Mouse (Mus musculus): ENCODE measurements at regions not wholly inside any gene's neighbourhood (a gene's known extent, or its start where the extent isn't known, plus 50 kb on each side); places are given as distances from the start of the nearest gene placed in this dataset.

DNA sequence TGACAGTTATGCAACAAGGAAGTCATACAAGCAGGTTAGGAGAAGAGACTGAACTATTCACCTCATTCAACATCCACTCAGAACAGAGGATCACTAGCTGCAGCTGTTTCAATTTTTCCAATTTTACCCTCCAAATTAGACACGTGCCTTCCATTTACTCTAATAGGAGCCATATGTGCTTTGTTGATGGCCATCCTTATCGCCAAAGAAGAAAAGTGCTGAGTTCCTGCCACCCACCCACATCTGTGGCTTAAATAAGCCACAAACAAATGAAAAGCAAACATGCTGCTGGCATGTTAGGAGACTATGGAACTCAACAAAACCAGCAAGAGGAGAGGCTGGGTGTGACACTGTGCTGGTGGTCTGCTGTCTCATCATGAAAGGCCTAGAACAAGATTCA lies 1786.1 kb downstream of the 9330182O14Rik start:
- no peaks in the 10 kb centered on the region for H3K9me3 ChIP-seq (replicated peaks)
- H3K27ac ChIP-seq: no peak overlapping the region
- no peaks in the 10 kb centered on the region for H3K36me3 ChIP-seq
- 70% methylated on average over 2 of the region's 2 CpGs for WGBS
- H3K27me3 ChIP-seq: no peaks in the 10 kb centered on the region
- no peak overlapping the region for H3K4me2 ChIP-seq (replicated peaks)
- no peak overlapping the region for H3K9ac ChIP-seq
- no peak overlapping the region for H3K4me3 ChIP-seq
- ATAC-seq (ENCODE audit: low FRiP score): no peak
- no peaks in the 10 kb centered on the region for H3K4me1 ChIP-seq

- no peak overlapping the region for H3K9ac ChIP-seq
- peaks cover 8% of the 10 kb centered on the region; the same call in 1 of the 2 replicates for H3K9me3 ChIP-seq (replicated peaks)
- H3K4me3 ChIP-seq: no peak overlapping the region
- 28% methylated on average over 2 of the region's 2 CpGs for WGBS
- H3K36me3 ChIP-seq: no peaks in the 10 kb centered on the region
- peak; percentile 35; the same call in 1 of the 2 replicates for ATAC-seq (ENCODE audit: low FRiP score)
- H3K4me1 ChIP-seq: no peaks in the 10 kb centered on the region
- no peaks in the 10 kb centered on the region for H3K27me3 ChIP-seq
- no peak overlapping the region for H3K27ac ChIP-seq
- H3K4me2 ChIP-seq (replicated peaks): no peak overlapping the region
These were observed 1802.5 kb downstream of the 9330182O14Rik start for GRCm38 (mm10) chr15:41936697-41937096.

DNA sequence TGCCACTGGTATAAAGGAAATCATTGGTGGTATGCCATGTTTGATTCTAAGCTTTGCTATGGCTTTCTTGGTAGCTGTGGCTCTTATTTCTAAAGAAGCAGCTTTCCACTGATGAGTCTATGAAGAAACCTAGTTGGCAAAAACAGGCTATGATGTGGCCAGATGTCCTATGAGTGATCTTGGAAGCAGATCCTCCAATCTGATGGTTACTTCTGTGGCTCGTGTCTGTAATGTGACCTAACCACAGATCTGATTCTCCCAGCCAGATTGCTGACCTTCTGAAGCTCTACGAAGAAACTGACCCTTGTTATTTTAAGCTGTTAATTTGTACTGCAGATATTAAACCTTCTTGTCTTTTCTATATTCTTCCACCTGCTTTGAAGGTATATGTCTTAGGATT lies 1811.1 kb downstream of the 9330182O14Rik start:
- Histone ChIP-seq H3K4me1 (no peaks in the 10 kb centered on the region), H3K4me2 (replicated peaks) (no peak overlapping the region), H3K27me3 (no peaks in the 10 kb centered on the region), H3K4me3 (no peak overlapping the region), H3K36me3 (no peaks in the 10 kb centered on the region), H3K9me3 (replicated peaks) (no peaks in the 10 kb centered on the region), H3K9ac (no peak overlapping the region), H3K27ac (no peak overlapping the region)
- no peak for ATAC-seq (ENCODE audit: low FRiP score)
- 81% methylated on average over 2 of the region's 2 CpGs for WGBS

- no peak for ATAC-seq (ENCODE audit: low FRiP score)
- Histone ChIP-seq H3K27me3 (no peaks in the 10 kb centered on the region), H3K9ac (no peak overlapping the region), H3K36me3 (no peaks in the 10 kb centered on the region), H3K9me3 (replicated peaks) (no peaks in the 10 kb centered on the region), H3K27ac (no peak overlapping the region), H3K4me3 (no peak overlapping the region), H3K4me2 (replicated peaks) (no peak overlapping the region), H3K4me1 (no peaks in the 10 kb centered on the region)
These were observed 1813.7 kb downstream of the 9330182O14Rik start for GRCm38 (mm10) chr15:41947888-41948287.

DNA sequence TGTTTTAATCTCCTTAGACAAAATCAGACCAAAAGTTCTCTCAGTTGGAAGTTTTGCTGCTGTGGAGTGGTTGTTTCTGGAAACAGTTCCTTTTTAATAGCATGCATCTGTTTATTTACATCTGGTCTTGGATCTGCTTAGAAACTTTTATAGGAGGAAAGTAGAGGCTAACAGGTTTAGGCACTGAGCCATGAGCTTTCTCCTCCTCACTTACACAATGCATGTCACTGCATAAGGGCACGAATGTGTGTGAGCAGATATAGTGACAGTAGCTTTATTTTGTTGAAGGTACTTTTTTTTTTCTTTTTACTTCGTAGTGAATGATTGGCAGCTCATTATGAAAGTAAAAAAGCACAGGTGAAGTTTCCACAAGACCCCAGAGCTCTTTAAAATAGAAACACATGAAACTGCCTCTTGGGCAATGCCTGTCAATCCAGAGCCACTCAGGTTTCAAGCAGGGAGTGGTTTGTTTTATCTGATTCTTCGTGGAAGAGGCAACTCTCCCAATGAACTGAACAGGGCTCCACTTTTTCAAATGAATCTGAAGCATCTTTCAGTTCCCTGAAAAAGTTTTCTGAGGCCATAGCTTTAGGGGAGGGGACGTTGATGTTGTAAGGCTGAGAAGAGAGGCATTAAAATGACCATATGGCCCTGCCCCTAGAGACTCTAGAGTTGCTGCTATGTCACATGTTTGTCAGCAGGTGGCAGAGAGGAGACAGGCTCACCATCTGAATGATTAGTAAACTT lies 1814.4 kb downstream of the 9330182O14Rik start:
- Histone ChIP-seq H3K4me1 (no peaks in the 10 kb centered on the region), H3K4me3 (no peak overlapping the region), H3K9ac (no peak overlapping the region), H3K27me3 (no peaks in the 10 kb centered on the region), H3K36me3 (no peaks in the 10 kb centered on the region), H3K4me2 (replicated peaks) (no peak overlapping the region), H3K9me3 (replicated peaks) (no peaks in the 10 kb centered on the region), H3K27ac (no peak overlapping the region)
- WGBS: 48% methylated on average over 4 of the region's 4 CpGs
- ATAC-seq (ENCODE audit: low FRiP score): peak; percentile 64

DNA sequence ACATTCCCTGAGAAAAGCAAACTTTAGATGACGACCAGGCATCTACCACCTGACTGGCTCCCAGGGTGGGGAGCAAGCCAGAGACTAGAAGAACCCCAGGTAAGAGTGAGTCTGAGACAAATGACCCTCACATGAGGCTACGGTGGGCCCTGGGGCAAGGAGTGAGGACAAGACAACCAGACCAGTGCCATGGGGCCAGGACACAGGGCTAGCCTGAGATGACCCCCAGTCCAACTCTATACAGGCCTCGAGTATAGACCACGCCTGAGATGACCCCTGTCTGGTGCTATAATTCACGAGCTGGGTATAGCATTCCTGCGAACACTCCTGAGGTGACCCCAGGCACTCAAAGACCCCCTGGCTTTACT lies 1814.9 kb downstream of the 9330182O14Rik start:
- no peaks in the 10 kb centered on the region for H3K27me3 ChIP-seq
- 72% methylated on average over 6 of the region's 6 CpGs for WGBS
- no peaks in the 10 kb centered on the region for H3K36me3 ChIP-seq
- no peak overlapping the region for H3K4me2 ChIP-seq (replicated peaks)
- H3K4me3 ChIP-seq: no peak overlapping the region
- no peaks in the 10 kb centered on the region for H3K4me1 ChIP-seq
- no peaks in the 10 kb centered on the region for H3K9me3 ChIP-seq (replicated peaks)
- no peak overlapping the region for H3K9ac ChIP-seq
- peak; percentile 56 for ATAC-seq (ENCODE audit: low FRiP score)
- no peak overlapping the region for H3K27ac ChIP-seq

GRCm38 (mm10) chr15:41951276-41951675 lies 1817.1 kb downstream of the 9330182O14Rik start:
- Histone ChIP-seq H3K27ac (no peak overlapping the region), H3K36me3 (no peaks in the 10 kb centered on the region), H3K4me3 (no peak overlapping the region), H3K9ac (no peak overlapping the region), H3K9me3 (replicated peaks) (no peaks in the 10 kb centered on the region), H3K4me1 (no peaks in the 10 kb centered on the region), H3K4me2 (replicated peaks) (no peak overlapping the region), H3K27me3 (no peaks in the 10 kb centered on the region)
- WGBS: 72% methylated on average over 5 of the region's 5 CpGs
- no peak for ATAC-seq (ENCODE audit: low FRiP score)

DNA sequence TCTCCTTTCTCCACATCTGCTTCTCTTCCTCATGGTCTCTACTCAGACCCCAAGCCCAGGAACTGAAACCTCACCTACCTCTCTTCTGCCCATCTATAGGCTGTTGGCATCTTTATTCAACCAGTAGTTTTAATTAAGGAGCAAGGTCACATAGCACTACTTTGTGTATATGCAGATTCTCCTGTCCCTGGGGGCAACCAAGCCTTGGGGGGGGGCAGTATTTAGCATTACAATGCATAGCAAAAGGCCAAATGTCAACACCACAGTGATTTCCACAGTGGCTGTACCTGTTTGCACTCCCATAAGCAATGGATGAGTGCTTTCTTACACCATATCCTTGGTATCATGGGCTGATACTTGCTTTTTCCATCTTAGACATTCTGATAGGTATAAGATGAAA lies 1826.4 kb downstream of the 9330182O14Rik start:
- H3K4me1 ChIP-seq: no peaks in the 10 kb centered on the region
- no peak for ATAC-seq (ENCODE audit: low FRiP score)
- H3K4me3 ChIP-seq: no peak overlapping the region
- H3K4me2 ChIP-seq (replicated peaks): no peak overlapping the region
- H3K9ac ChIP-seq: no peak overlapping the region
- H3K27ac ChIP-seq: no peak overlapping the region
- no peaks in the 10 kb centered on the region for H3K9me3 ChIP-seq (replicated peaks)
- no peaks in the 10 kb centered on the region for H3K36me3 ChIP-seq
- no peaks in the 10 kb centered on the region for H3K27me3 ChIP-seq

DNA sequence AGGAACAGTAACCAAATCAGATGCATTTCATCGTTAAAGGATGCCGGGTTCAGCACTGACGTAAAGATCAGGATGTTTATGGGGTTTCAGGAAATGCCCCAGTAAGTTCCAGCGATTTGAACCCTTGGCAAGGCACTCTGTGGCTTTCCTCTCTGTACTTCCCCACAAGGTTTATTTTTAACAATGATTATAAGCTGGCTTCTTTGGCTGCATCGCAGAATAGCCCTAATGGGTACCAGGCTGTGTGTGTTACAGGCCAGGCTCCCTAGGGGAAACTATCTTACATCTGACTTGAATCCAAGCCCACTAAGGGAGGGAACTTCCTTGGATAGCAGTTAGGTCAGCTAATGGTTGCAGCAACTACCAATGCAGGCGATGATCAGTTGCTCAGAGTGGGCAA lies 1836.7 kb downstream of the 9330182O14Rik start:
- Histone ChIP-seq H3K36me3 (no peaks in the 10 kb centered on the region), H3K9me3 (replicated peaks) (no peaks in the 10 kb centered on the region), H3K27ac (no peak overlapping the region), H3K4me2 (replicated peaks) (no peak overlapping the region), H3K9ac (no peak overlapping the region), H3K4me1 (no peaks in the 10 kb centered on the region), H3K27me3 (no peaks in the 10 kb centered on the region), H3K4me3 (no peak overlapping the region)
- whole genome bisulfite sequencing: 79% methylated on average over 6 of the region's 6 CpGs
- no peak for ATAC-seq (ENCODE audit: low FRiP score)

GRCm38 (mm10) chr15:41973263-41973662 lies 1839.1 kb downstream of the 9330182O14Rik start:
- H3K9me3 ChIP-seq (replicated peaks): no peaks in the 10 kb centered on the region
- ATAC-seq (ENCODE audit: low FRiP score): peak; percentile 80
- WGBS: 5% methylated on average over 8 of the region's 8 CpGs
- H3K4me2 ChIP-seq (replicated peaks): no peak overlapping the region
- no peaks in the 10 kb centered on the region for H3K36me3 ChIP-seq
- no peak overlapping the region for H3K27ac ChIP-seq
- H3K9ac ChIP-seq: no peak overlapping the region
- no peaks in the 10 kb centered on the region for H3K27me3 ChIP-seq
- H3K4me1 ChIP-seq: no peaks in the 10 kb centered on the region
- H3K4me3 ChIP-seq: no peak overlapping the region

DNA sequence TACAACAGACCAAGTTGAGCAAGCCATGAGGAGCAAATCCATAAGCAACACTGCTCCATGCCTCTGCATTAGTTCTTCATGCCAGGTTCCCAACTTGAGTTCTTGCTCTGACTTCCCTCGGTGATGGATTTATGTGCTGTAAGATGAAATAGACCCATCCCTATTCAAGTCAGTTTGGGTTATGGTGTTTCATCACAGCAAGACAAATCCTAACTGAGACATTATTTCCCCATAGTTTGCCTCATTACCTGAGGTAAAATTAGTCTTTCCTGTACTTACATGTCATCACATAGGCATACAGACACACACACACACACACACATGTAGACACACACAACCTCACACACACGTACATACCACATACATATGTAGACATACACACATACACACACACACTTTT lies 1843.0 kb downstream of the 9330182O14Rik start:
- no peak overlapping the region for H3K4me3 ChIP-seq
- no peaks in the 10 kb centered on the region for H3K27me3 ChIP-seq
- 98% methylated on average over 2 of the region's 2 CpGs for WGBS
- H3K4me2 ChIP-seq (replicated peaks): no peak overlapping the region
- no peak overlapping the region for H3K9ac ChIP-seq
- no peaks in the 10 kb centered on the region for H3K36me3 ChIP-seq
- H3K27ac ChIP-seq: no peak overlapping the region
- no peak for ATAC-seq (ENCODE audit: low FRiP score)
- H3K4me1 ChIP-seq: no peaks in the 10 kb centered on the region
- H3K9me3 ChIP-seq (replicated peaks): no peaks in the 10 kb centered on the region

- H3K36me3 ChIP-seq: no peaks in the 10 kb centered on the region
- no peak for ATAC-seq (ENCODE audit: low FRiP score)
- no peak overlapping the region for H3K4me3 ChIP-seq
- H3K9ac ChIP-seq: no peak overlapping the region
- 90% methylated on average over 12 of the region's 12 CpGs for whole genome bisulfite sequencing
- H3K4me2 ChIP-seq (replicated peaks): no peak overlapping the region
- H3K9me3 ChIP-seq (replicated peaks): no peaks in the 10 kb centered on the region
- no peak overlapping the region for H3K27ac ChIP-seq
- H3K27me3 ChIP-seq: no peaks in the 10 kb centered on the region
- H3K4me1 ChIP-seq: no peaks in the 10 kb centered on the region
These were observed 1843.6 kb downstream of the 9330182O14Rik start for GRCm38 (mm10) chr15:41977649-41978231.

- Histone ChIP-seq H3K36me3 (no peaks in the 10 kb centered on the region), H3K4me2 (replicated peaks) (no peak overlapping the region), H3K27me3 (no peaks in the 10 kb centered on the region), H3K4me1 (no peaks in the 10 kb centered on the region), H3K9ac (no peak overlapping the region), H3K4me3 (no peak overlapping the region), H3K27ac (no peak overlapping the region), H3K9me3 (replicated peaks) (no peaks in the 10 kb centered on the region)
- WGBS: 78% methylated on average over 6 of the region's 6 CpGs
- ATAC-seq (ENCODE audit: low FRiP score): no peak
These were observed 1849.1 kb downstream of the 9330182O14Rik start for GRCm38 (mm10) chr15:41983261-41983660.

All from hindbrain, embryonic 12.5 days (tissue).